Comparison of ENCODE assay signal across 9 mouse cellular contexts in the genomic region with DNA sequence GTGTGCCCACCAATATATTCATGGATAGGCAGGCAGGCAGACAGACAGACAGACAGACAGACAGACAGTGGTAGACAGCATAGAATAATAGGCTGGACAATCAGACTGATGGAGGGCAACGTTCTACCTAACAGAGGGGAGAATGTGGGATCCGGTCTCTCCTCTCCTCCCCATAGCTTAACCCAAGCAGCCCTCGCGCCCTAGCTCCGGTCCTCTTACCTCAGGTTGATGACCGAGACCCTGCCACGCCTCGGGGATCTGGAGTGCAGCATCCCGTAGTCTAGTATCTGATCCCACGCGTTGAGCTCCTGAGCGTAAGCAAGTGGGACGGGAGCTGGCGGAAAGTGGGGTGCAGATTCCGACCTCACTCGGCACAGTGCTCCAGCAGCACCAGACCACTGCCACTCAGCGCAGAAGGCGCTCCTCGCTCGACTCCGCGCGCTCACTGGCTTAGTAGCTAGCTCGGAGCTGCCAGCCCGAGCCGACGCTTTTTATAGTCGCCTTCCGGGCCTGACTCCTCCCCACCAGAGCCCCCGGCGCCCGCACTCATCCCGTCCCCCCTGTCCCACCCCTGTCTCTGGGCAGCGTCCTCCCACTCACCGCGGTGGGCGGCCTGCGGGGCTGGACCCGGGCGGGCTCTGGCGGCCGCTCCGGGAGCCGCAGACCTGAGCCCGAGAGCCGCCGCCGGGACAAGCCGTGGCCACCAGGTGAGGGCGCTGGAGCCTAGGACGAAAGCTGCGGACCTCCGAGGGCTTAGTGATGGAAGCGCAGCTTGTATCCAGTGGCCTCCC. TPM values are rescaled to one million over a fixed set of nuclear protein-coding genes. Genes with fewer than 3 reads are reported as not detected.
DNase-seq lines count a peak whose midpoint lies in the region; ATAC-seq and TF ChIP-seq lines count a peak whose summit lies in the region.
"Had no signal": no experiment of that assay in that cellular context is flagged by ENCODE, and none has a peak within 500 bp of the region (broad histone marks: within the 10 kb centered on the region; RNA-seq: fewer than 3 reads in every experiment).

A gene (minus strand): TSS at position 464 of the 791 bp plus-strand sequence.

- DNase-seq in adrenal gland, postnatal 10 days = peak; percentile 89
- peak; percentile 88 for DNase-seq in embryonic facial prominence, embryonic 10.5 days (ENCODE audit: low spot score)
- peak; percentile 95 for DNase-seq in heart, adult 11 months
- DNase-seq in left cerebral cortex, postnatal 25 days (ENCODE audit: low spot score in 2 of 2) = peak; percentile 88 to 91
- peak; percentile 91 for DNase-seq in right cerebral cortex, postnatal 4 days
- peak; percentile 70 to 78 for DNase-seq in urinary bladder, postnatal 36 days (ENCODE audit: low spot score in 2 of 2)

- no peaks in the 10 kb centered on the region for H3K9me3 ChIP-seq in embryonic facial prominence, embryonic 10.5 days
- no peaks in the 10 kb centered on the region for H3K9me3 ChIP-seq in intestine, postnatal 0 days (ENCODE audit: control insufficient read depth)

- WGBS in embryonic facial prominence, embryonic 10.5 days = under 1% methylated on average over 54 of the region's 54 CpGs
- 2% methylated on average over 54 of the region's 54 CpGs for WGBS in intestine, postnatal 0 days

- H3K9ac ChIP-seq in intestine, postnatal 0 days (ENCODE audit: low read depth, low read length) = 0 out of 2 replicates have a peak within 1 kb of the TSS, but pooled peaks have one; percentile 34

- intact Hi-C loops in left cerebral cortex, postnatal 25 days (cut with DNase I) = loop anchor here (1.0 to 10.0 kb wide), 5 partner anchors 66 to 709 kb away; a partner anchor contains a TSS

- H3K27ac ChIP-seq in embryonic facial prominence, embryonic 10.5 days (replicated peaks) = no peak within 1 kb of the TSS
- no peak within 1 kb of the TSS for H3K27ac ChIP-seq in intestine, postnatal 0 days (ENCODE audit: low read depth, low read length)

- H3K36me3 ChIP-seq in embryonic facial prominence, embryonic 10.5 days (replicated peaks) = no peaks in the 10 kb centered on the region
- H3K36me3 ChIP-seq in intestine, postnatal 0 days (ENCODE audit: control insufficient read depth, insufficient read depth) = no peaks in the 10 kb centered on the region

- peaks cover 59% of the 10 kb centered on the region for H3K27me3 ChIP-seq in embryonic facial prominence, embryonic 10.5 days (replicated peaks; ENCODE audit: low read depth, poor library complexity, severe bottlenecking)
- H3K27me3 ChIP-seq in intestine, postnatal 0 days (replicated peaks; ENCODE audit: control insufficient read depth, insufficient read depth, low read length) = peaks cover 32% of the 10 kb centered on the region

- H3K4me3 ChIP-seq in embryonic facial prominence, embryonic 10.5 days = peak within 1 kb of the TSS; percentile 62
- H3K4me3 ChIP-seq in intestine, postnatal 0 days (ENCODE audit: low read depth, low read length) = peak within 1 kb of the TSS; percentile 42

- H3K4me2 ChIP-seq in intestine, postnatal 0 days (replicated peaks; ENCODE audit: low read depth) = peak within 1 kb of the TSS; percentile 87

- peak; percentile 63 for ATAC-seq in intestine, postnatal 0 days
- peak; percentile 56 for ATAC-seq in megakaryocyte-erythroid progenitor cell, adult 5-6 weeks (replicated peaks; ENCODE audit: low FRiP score, low TSS enrichment, poor library complexity, severe bottlenecking)

- peaks cover 22% of the 10 kb centered on the region for H3K4me1 ChIP-seq in embryonic facial prominence, embryonic 10.5 days
- peaks cover 4% of the 10 kb centered on the region; the same call in 1 of the 2 replicates for H3K4me1 ChIP-seq in intestine, postnatal 0 days (replicated peaks; ENCODE audit: control insufficient read depth, insufficient read depth, low read length)

- TF ChIP-seq CTCF in intestine, postnatal 0 days (IDR thresholded peaks at IDR 0.05; ENCODE audit: low read depth) = peak; percentile 97

RNA-seq across cellular contexts. Expression of the gene that starts here (rescaled TPM):
- 1 to 10 TPM; 1.7 to 1.8 TPM for total RNA-seq in adrenal gland, postnatal 10 days (2021)
- 0.42 and 0.47 TPM in 2 replicates for polyA plus RNA-seq in embryonic facial prominence, embryonic 10.5 days (2016; fragmentation: Nextera tagmentation; extraction: Ambion mirVana)
- polyA plus RNA-seq in intestine, postnatal 0 days (2015; fragmentation: Nextera tagmentation; extraction: Ambion mirVana) = 0.48 and 0.53 TPM in 2 replicates
- total RNA-seq in left cerebral cortex, postnatal 25 days (2021) = 10 to 100 TPM; 16.9 to 21.5 TPM
- not detected in 2 replicates for total RNA-seq in megakaryocyte-erythroid progenitor cell, adult 5-6 weeks (2014; fragmentation: Nextera tagmentation)
- total RNA-seq in megakaryocyte-erythroid progenitor cell, adult 5-6 weeks (2017) = 1.2 TPM in 1 of 2 replicates, not detected in the other
- total RNA-seq: neutrophil, adult 5-6 weeks had no signal

Comparison
In these comparisons a context has a peak if more than half of its experiments do, and no peak if none do; other contexts are left out.
1. RNA of the gene that starts here (total RNA-seq): 16.9 to 21.5 TPM in left cerebral cortex, postnatal 25 days; 1.7 to 1.8 TPM in adrenal gland, postnatal 10 days and 1.2 TPM in megakaryocyte-erythroid progenitor cell, adult 5-6 weeks; every median in the first group is over 4 times any median in the second.
2. Peak in DNase-seq and H3K4me3 ChIP-seq in embryonic facial prominence, embryonic 10.5 days; RNA of the gene not detected or under 1 TPM.
3. Peak in ATAC-seq, H3K4me3 ChIP-seq, H3K9ac ChIP-seq and H3K4me2 ChIP-seq in intestine, postnatal 0 days; RNA of the gene not detected or under 1 TPM.
4. Peak in every context shown above with its lines, with median percentiles within 50 percentile points of each other: DNase-seq.